ENCODE assay signal across 14 mouse cellular contexts in genomic region chr3:120511651-120512050, GRCm38 (mm10).
"Had no signal": no experiment of that assay in that cellular context is flagged by ENCODE, and none has a peak within 500 bp of the region (broad histone marks: within the 10 kb centered on the region; RNA-seq: fewer than 3 reads in every experiment).

No protein-coding gene starts in this region.

- H3K36me3 ChIP-seq: midbrain, embryonic 13.5 days; midbrain, embryonic 15.5 days; neural tube, embryonic 12.5 days; stomach, embryonic 15.5 days had no signal

- H3K9me3 ChIP-seq: midbrain, embryonic 13.5 days; midbrain, embryonic 15.5 days; neural tube, embryonic 12.5 days; stomach, embryonic 15.5 days had no signal

- H3K27me3 ChIP-seq: midbrain, embryonic 13.5 days; midbrain, embryonic 15.5 days; neural tube, embryonic 12.5 days; stomach, embryonic 15.5 days had no signal

- H3K27ac ChIP-seq: liver, embryonic 14.5 days; midbrain, embryonic 13.5 days; midbrain, embryonic 15.5 days; neural tube, embryonic 12.5 days; stomach, embryonic 15.5 days; stomach, postnatal 0 days had no signal

- ATAC-seq: midbrain, embryonic 13.5 days; midbrain, embryonic 15.5 days had no signal

- H3K9ac ChIP-seq: liver, embryonic 14.5 days; lung, embryonic 14.5 days; midbrain, embryonic 13.5 days; midbrain, embryonic 15.5 days; neural tube, embryonic 12.5 days; stomach, embryonic 15.5 days had no signal

- H3K4me1 ChIP-seq: midbrain, embryonic 13.5 days; midbrain, embryonic 15.5 days; neural tube, embryonic 12.5 days; stomach, embryonic 15.5 days had no signal

- H3K4me2 ChIP-seq: lung, embryonic 14.5 days; midbrain, embryonic 11.5 days; midbrain, embryonic 13.5 days; midbrain, embryonic 15.5 days; neural tube, embryonic 12.5 days; stomach, embryonic 15.5 days had no signal

- DNase-seq: lung, adult 18-20 months; lung, embryonic 14.5 days; lung, postnatal 10 days; lung, postnatal 4 days; right cerebral cortex, postnatal 14 days; thymus, adult 2 months; thymus, postnatal 25 days had no signal

- H3K4me3 ChIP-seq: midbrain, embryonic 13.5 days; midbrain, embryonic 15.5 days; neural tube, embryonic 12.5 days; stomach, embryonic 15.5 days had no signal
